Mouse (Mus musculus) small intestine, adult 2 months (tissue): Measurements from ENCODE around the gene Tmem182. TPM values are rescaled to one million over a fixed set of nuclear protein-coding genes. Genes with fewer than 3 reads are reported as not detected.

Experiments
- H3K27ac ChIP-seq: fragments of 200-500 bp; 2 replicates; pipeline ENCODE4 v1.5.1; 2012; ENCODE audit warnings: low read depth, low read length, control low read depth, inconsistent platforms; ENCODE audit not compliant: insufficient read depth
- H3K27me3 ChIP-seq: fragments of 200-500 bp; 2 replicates; pipeline ENCODE4 v1.6.1; 2012; ENCODE audit warnings: mild to moderate bottlenecking, moderate library complexity, low read length, inconsistent platforms; ENCODE audit not compliant: control insufficient read depth, insufficient read depth
- H3K36me3 ChIP-seq: fragments of 200-500 bp; 2 replicates; pipeline ENCODE4 v1.6.1; 2012; ENCODE audit warnings: mild to moderate bottlenecking, low read length, control low read depth, inconsistent platforms; ENCODE audit not compliant: control insufficient read depth, insufficient read depth
- H3K4me1 ChIP-seq: fragments of 200-500 bp; 2 replicates; pipeline ENCODE4 v1.6.1; 2012; ENCODE audit warnings: low read length, inconsistent platforms, mixed read lengths; ENCODE audit not compliant: control insufficient read depth, insufficient read depth, insufficient read length
- H3K4me3 ChIP-seq: fragments of 200-500 bp; 2 replicates; pipeline ENCODE4 v1.5.1; 2012; ENCODE audit warnings: low read depth, mild to moderate bottlenecking, control low read depth, inconsistent platforms, low read length, moderate library complexity
- CTCF ChIP-seq: fragments of 200-500 bp; IDR thresholded peaks from 2 replicates; pipeline ENCODE4 v1.5.1; 2012; ENCODE audit warnings: low read depth, mild to moderate bottlenecking, control low read depth, inconsistent platforms, low read length, moderate library complexity, mixed read lengths; ENCODE audit not compliant: insufficient replicate concordance, insufficient read length; ENCODE audit errors: extremely low read depth
- POLR2A ChIP-seq: fragments of 200-500 bp; IDR thresholded peaks from 2 replicates; pipeline ENCODE4 v1.6.1; 2012; ENCODE audit warnings: low read depth, mild to moderate bottlenecking, control low read depth, inconsistent platforms, low read length, moderate library complexity
- WGBS: fragments of 180-500 bp; shearing (Covaris S2); methylation state at CpG from one replicate; pipeline ENCODE4 v1.1.7; 2018; 5-methylcytosine and 5-hydroxymethylcytosine counted together
- polyA plus RNA-seq: library from polyadenylated mRNA; depleted of rRNA; stranded (reverse); fragments of >200 nt; gene quantifications from 2 replicates; pipeline ENCODE4 v1.2.3, GENCODE M21; 2012

Tmem182 gene
- polyA plus RNA-seq, 1 experiment = not detected

DNA sequence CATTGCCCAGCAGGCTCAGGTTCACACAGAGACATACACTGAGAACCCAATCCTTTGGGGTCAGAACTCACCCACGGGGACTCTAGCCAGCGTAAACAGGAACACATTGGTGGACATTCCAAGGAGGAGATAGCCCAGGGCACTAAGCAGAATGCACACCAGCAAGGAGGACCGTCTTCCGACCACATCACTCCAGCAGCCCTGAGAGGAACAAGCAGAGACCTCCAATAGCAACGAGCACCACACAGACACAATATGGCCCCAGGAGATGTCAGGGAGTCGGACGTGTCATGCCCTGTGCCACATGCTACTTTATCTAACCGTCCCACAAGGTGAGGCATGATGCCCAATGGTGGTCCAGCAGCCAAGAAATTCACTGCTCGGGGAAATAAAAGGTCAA lies 21.1 kb upstream of the Tmem182 start:
- H3K27ac ChIP-seq = no peak overlapping the region
- WGBS = 95% methylated on average over 9 of the region's 9 CpGs

DNA sequence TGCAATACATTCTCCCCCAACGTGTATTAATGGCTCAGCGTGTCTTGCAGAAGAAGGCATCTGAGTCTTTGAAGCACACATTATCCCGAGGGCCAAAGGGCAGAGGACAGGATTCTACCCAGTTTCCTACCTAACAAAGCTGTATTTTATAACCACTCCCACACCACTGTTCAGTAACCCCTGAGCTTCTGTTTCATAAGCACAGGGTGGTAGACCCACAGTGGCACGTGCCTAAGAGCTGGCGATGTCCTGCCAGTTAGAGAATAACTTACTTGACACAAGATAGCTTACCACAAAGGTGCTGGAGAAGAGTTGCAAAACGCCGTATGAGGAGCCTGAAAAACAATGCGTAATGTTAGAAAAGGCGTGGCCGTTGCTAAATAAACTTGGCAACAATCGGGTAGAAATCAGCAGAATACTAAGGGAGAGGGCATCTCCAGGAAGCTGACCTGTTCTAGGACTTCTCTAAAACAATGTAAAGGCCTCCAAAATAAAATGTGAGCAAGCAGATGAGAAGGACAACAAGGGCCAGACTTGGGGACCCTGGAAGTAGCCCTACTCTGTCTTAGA lies 19.4 kb upstream of the Tmem182 start:
- 45% methylated on average over 11 of the region's 11 CpGs for WGBS
- peak overlapping the region; percentile 52; the same call in 1 of the 2 replicates for H3K27ac ChIP-seq
- TF ChIP-seq POLR2A (no peak), CTCF (no peak)

More for the DNA sequence above, 21.1 kb upstream of the Tmem182 start:
- TF ChIP-seq POLR2A = no peak
- TF ChIP-seq CTCF = no peak
- Histone ChIP-seq H3K36me3 (peaks cover 40% of the 10 kb centered on the region), H3K4me3 (no peak overlapping the region), H3K27me3 (no peaks in the 10 kb centered on the region), H3K4me1 (peaks cover 4% of the 10 kb centered on the region; the same call in 1 of the 2 replicates)

DNA sequence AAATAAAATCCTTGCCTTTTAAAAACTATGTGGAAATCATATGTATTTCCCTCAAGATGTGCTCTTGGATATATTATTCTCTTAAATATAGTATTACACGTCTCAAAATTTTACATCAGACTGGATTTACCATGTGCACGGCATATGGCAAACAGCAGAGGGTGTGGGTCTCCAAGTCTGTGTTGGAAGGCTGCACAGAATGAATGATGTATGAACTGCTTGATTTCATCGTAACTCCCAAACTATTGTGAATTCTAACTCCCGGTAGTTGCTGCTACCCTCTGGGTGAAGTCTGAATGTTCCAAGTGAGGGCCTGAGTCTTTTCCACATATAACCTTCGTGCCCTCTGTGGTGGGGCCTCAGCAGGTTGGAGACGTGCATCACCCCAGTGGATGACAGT lies 16.4 kb upstream of the Tmem182 start:
- no peak for TF ChIP-seq CTCF
- TF ChIP-seq POLR2A = no peak
- Histone ChIP-seq H3K4me1 (peaks cover 4% of the 10 kb centered on the region; the same call in 1 of the 2 replicates), H3K27ac (no peak overlapping the region), H3K36me3 (peaks cover 6% of the 10 kb centered on the region), H3K27me3 (no peaks in the 10 kb centered on the region), H3K4me3 (no peak overlapping the region)
- 93% methylated on average over 6 of the region's 6 CpGs for WGBS

More for the DNA sequence above, 19.4 kb upstream of the Tmem182 start:
- Histone ChIP-seq H3K27me3 (no peaks in the 10 kb centered on the region), H3K36me3 (peaks cover 24% of the 10 kb centered on the region), H3K4me1 (peaks cover 4% of the 10 kb centered on the region; the same call in 1 of the 2 replicates), H3K4me3 (no peak overlapping the region)

DNA sequence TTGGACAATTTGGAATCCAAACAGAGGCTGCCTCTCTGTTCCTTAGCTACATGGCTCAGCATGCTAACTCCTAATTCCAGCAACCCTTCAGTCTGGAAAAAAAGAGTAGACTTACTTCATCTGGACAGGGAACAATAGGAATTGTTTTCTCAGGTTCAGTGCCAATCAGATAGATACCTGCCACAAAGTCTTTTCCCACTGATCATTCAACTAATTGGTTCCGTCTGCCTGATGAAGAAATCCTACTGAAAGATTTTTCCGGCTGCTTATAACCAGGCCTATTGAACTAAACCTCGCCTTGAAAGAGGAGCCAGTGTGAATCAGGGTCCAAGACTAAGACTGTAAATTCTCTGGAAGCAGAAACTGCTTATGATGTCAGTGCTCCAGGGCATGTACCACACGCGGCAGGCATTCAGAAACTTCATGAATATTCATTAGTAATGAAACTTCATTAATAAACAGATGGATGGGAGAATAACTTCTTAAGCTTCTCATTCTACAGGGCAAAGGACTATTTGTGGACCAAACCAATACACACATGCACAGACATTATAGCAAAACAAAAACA lies 15.7 kb upstream of the Tmem182 start:
- TF ChIP-seq CTCF (no peak), POLR2A (no peak)
- Histone ChIP-seq H3K4me3 (peak overlapping the region; percentile 96), H3K27ac (no peak overlapping the region; the same call in none of the 2 replicates), H3K4me1 (peaks cover 4% of the 10 kb centered on the region; the same call in 1 of the 2 replicates), H3K27me3 (no peaks in the 10 kb centered on the region), H3K36me3 (peaks cover 2% of the 10 kb centered on the region; the same call in 1 of the 2 replicates)
- 16% methylated on average over 5 of the region's 5 CpGs for WGBS

DNA sequence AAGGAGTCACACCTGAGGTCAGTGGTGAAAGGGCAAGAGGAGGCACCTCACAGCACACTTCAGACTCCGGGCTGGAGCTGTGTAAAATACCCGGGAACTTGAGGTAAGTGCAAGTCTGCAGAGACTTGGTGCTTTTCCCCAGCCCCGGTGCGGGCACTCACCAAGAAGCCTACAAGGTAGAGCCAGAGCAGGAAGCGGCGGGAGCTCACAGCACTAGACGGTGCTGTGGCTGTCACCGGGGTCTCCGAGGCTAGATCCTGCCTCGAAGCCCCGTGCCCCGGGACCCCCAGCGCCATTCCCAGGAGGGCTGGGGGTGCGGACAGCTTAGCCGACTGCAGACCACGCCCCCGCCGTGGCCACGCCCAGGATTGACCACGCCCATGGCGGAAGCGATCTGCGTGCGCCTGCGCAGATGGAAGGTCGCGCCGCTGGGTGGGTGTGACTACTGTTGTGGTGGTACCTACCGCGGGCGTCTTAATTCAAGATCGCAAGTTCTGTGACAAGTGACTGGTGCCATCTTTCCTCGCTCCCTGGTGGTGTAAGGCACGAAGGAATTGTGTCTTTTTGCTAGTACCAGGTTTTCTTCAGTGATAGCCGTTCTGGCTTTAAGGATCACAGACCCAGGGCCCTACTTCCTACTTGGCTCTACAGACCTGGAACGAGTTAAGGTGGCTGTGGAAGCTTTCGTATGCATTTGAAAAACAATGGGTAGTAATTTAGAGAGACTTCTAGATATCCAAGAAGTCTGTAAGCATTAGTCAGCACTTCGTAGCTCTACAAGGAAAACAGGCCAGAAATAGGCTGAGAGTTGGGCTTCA lies 14.9 kb upstream of the Tmem182 start, which contains the start of gene Mfsd9:
Gene Mfsd9 (minus strand): TSS at position 364 of the 818 bp plus-strand sequence.
- Histone ChIP-seq H3K4me1 (peaks cover 2% of the 10 kb centered on the region; the same call in 1 of the 2 replicates), H3K27me3 (no peaks in the 10 kb centered on the region), H3K4me3 (peak within 1 kb of the TSS; percentile 96), H3K27ac (peak within 1 kb of the TSS; percentile 19), H3K36me3 (no peaks in the 10 kb centered on the region)
- TF ChIP-seq CTCF (no peak), POLR2A (no peak)
- WGBS = 3% methylated on average over 38 of the region's 38 CpGs

DNA sequence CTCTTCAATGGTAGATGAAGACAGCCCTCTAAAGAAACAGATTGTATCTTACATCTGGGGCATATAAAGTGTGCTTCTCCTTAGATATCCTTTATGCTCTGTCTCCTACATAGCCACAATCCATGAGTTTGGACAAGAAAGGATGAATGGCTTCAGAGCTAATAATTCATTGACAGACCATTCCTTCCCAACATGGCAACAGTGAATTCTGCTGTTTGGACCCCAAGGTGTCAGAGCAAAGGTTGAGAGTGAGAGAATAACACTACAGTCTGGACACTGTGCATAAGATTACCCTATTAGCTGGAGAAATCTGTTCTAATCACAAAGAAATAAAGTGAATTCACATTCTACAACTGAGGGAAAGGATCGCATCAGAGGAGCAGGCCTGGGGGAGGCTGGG lies 9.9 kb upstream of the Tmem182 start:
- H3K36me3 ChIP-seq = no peaks in the 10 kb centered on the region
- H3K27ac ChIP-seq = no peak overlapping the region
- H3K4me3 ChIP-seq = no peak overlapping the region
- TF ChIP-seq POLR2A (no peak), CTCF (no peak)
- WGBS = 93% methylated on average over 1 of the region's 1 CpGs
- no peaks in the 10 kb centered on the region for H3K4me1 ChIP-seq
- no peaks in the 10 kb centered on the region for H3K27me3 ChIP-seq

DNA sequence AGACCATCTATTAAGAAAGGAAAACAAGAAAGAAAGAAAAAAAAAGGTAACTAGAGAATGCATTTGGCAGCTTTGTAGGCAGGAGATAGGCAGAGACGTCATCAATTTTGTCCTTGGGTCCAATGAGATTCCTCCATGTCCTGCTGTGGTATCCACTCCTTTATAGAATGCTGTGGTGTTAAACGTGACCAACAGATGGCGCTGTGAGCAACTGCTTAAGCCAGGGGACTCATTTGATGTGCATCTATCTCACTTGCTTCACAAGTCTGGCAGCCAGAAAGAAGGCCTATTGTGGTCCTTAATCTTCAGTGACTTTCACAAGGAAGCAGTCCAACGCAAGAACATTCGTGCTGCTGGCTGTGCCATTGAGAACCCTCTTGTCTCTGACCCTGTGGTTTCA lies 8.1 kb upstream of the Tmem182 start:
- no peaks in the 10 kb centered on the region for H3K36me3 ChIP-seq
- no peaks in the 10 kb centered on the region for H3K4me1 ChIP-seq
- no peak overlapping the region for H3K4me3 ChIP-seq
- WGBS = 16% methylated on average over 5 of the region's 5 CpGs
- TF ChIP-seq POLR2A (no peak), CTCF (peak; percentile 53; the same call in 1 of the 2 replicates)
- H3K27ac ChIP-seq = no peak overlapping the region
- H3K27me3 ChIP-seq = no peaks in the 10 kb centered on the region
